Mouse (Mus musculus) forebrain, embryonic 15.5 days (tissue): ENCODE results near the gene Mettl7b. TPM values are rescaled to one million over a fixed set of nuclear protein-coding genes. Genes with fewer than 3 reads are reported as not detected.

Experiments used
- ATAC-seq: fragments of 200-750 bp; cut with Nextera tagmentation; replicated peaks from 2 replicates; pipeline ENCODE4 v1.8.0; 2017; ENCODE audit warnings: mild to moderate bottlenecking, moderate TSS enrichment, moderate library complexity
- H3K27ac ChIP-seq: fragments of 300-500 bp; sonication (generic); replicated peaks from 2 replicates; pipeline ENCODE4 v1.5.1; 2015; ENCODE audit warnings: mild to moderate bottlenecking, inconsistent platforms
- H3K27me3 ChIP-seq: fragments of 300-500 bp; sonication (generic); 2 replicates; pipeline ENCODE4 v1.6.1; 2015; ENCODE audit warnings: inconsistent platforms
- H3K36me3 ChIP-seq: fragments of 300-500 bp; sonication (generic); 2 replicates; pipeline ENCODE4 v1.6.1; 2015; ENCODE audit warnings: mild to moderate bottlenecking, inconsistent platforms
- H3K4me1 ChIP-seq: fragments of 300-500 bp; sonication (generic); 2 replicates; pipeline ENCODE4 v1.6.1; 2015; ENCODE audit warnings: inconsistent platforms
- H3K4me2 ChIP-seq: fragments of 300-500 bp; sonication (generic); replicated peaks from 2 replicates; pipeline ENCODE4 v1.6.1; 2015; ENCODE audit warnings: mild to moderate bottlenecking, inconsistent platforms
- H3K4me3 ChIP-seq: fragments of 300-500 bp; sonication (generic); 2 replicates; pipeline ENCODE4 v1.5.1; 2015; ENCODE audit warnings: mild to moderate bottlenecking, inconsistent platforms
- H3K9ac ChIP-seq: fragments of 300-500 bp; sonication (generic); replicated peaks from 2 replicates; pipeline ENCODE4 v1.6.1; 2015; ENCODE audit warnings: mild to moderate bottlenecking, inconsistent platforms
- H3K9me3 ChIP-seq: fragments of 300-500 bp; sonication (generic); 2 replicates; pipeline ENCODE4 v1.6.1; 2016; ENCODE audit warnings: inconsistent platforms
- WGBS: fragments of 180-500 bp; shearing (Covaris S2); methylation state at CpG from one replicate; pipeline ENCODE4 v1.1.7; 2015; ENCODE audit warnings: mixed read lengths; 5-methylcytosine and 5-hydroxymethylcytosine counted together
- polyA plus RNA-seq: library from polyadenylated mRNA; unstranded; fragments of >200 nt; fragmentation: Nextera tagmentation; extraction: Ambion mirVana; gene quantifications from 2 replicates; pipeline ENCODE4 v1.2.1, GENCODE M21; 2015

Gene Mettl7b
- polyA plus RNA-seq, 1 experiment from 2014 or later, result not detected

DNA sequence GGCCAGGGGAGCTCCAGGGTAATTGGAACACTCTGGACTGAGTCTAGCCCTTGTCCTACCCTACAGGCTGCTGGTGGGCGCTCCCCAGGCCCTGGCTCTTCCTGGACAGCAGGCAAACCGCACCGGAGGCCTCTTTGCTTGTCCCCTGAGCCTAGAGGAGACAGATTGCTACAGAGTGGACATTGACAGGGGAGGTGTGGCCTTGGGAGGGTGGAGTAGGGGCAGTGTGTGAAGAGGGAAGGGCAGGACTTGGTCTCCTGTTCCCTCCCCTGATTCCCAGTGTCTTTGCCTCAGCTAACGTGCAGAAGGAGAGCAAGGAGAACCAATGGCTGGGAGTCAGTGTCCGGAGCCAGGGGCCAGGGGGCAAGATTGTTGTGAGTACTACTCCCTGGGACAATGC, 21.8 kb downstream of the Mettl7b start:
- ATAC-seq, result no peak
- WGBS, result 77% methylated on average over 5 of the region's 5 CpGs
- H3K4me2 ChIP-seq, result no peak overlapping the region

DNA sequence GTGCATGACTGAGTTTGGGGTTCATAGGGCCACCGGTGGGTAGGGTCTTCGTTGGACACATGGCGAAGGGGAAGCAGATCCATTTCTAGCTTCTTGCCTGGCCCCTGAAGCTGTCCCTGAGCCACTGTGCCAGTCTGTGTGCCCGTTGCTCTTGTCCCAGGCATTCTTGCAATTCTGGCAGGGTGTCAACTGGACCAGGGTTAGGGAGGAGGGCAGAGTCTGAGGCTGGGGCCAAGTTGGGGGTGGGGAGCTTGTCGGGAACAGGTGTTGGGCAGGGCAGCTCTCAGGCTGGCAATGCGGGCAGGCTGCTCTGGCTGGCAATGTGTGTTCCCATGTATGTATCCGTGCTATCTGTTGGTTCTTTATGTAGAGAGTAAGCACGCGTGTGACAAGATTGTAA, 22.3 kb downstream of the Mettl7b start:
- H3K36me3 ChIP-seq, result no peaks in the 10 kb centered on the region
- H3K27me3 ChIP-seq, result peaks cover 25% of the 10 kb centered on the region
- peaks cover 10% of the 10 kb centered on the region for H3K4me1 ChIP-seq
- H3K9ac ChIP-seq, result no peak overlapping the region
- no peak overlapping the region for H3K4me3 ChIP-seq
- WGBS, result 73% methylated on average over 9 of the region's 9 CpGs
- no peaks in the 10 kb centered on the region for H3K9me3 ChIP-seq
- no peak overlapping the region for H3K27ac ChIP-seq
- no peak overlapping the region for H3K4me2 ChIP-seq
- no peak for ATAC-seq

More for the DNA sequence above, 21.8 kb downstream of the Mettl7b start:
- Histone ChIP-seq H3K4me1 (peaks cover 4% of the 10 kb centered on the region), H3K27me3 (peaks cover 20% of the 10 kb centered on the region), H3K4me3 (no peak overlapping the region), H3K9ac (no peak overlapping the region), H3K36me3 (no peaks in the 10 kb centered on the region), H3K9me3 (no peaks in the 10 kb centered on the region), H3K27ac (no peak overlapping the region)

DNA sequence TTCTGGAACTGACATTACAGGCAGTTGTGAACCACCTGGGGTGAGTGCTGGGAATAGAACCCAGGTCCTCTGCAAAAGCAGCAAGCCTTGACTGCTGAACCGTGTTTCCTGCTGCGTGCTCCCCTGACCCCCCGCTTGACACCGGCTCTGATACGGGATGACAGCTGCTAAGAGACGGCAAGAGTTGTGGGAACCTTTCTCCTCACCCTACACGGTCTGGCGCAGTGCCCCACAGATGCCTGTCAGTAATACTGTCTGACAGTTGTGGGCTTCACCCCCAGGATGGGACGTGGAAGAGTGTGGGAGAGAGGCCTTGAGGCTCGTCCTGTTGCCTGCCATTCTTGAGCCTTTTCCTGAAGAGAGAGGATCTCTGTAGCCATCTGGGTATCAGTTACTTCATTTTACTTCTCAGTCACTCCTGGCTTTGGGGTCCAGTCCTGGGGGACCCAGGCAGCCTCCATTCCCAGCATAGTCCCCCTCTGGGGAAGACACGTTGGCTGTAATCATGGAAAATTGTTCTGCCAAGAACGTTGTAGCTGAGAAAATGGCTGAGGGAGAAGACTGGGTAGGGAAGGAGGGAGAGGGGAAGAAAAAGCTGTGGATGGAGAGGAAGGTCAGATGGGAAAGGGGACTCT, 22.9 kb downstream of the Mettl7b start:
- no peak overlapping the region for H3K27ac ChIP-seq
- H3K4me1 ChIP-seq, result peaks cover 14% of the 10 kb centered on the region
- WGBS, result 76% methylated on average over 12 of the region's 12 CpGs
- no peak for ATAC-seq
- no peaks in the 10 kb centered on the region for H3K36me3 ChIP-seq
- no peak overlapping the region for H3K4me2 ChIP-seq
- H3K9ac ChIP-seq, result no peak overlapping the region
- peaks cover 31% of the 10 kb centered on the region for H3K27me3 ChIP-seq
- no peaks in the 10 kb centered on the region for H3K9me3 ChIP-seq
- H3K4me3 ChIP-seq, result no peak overlapping the region

DNA sequence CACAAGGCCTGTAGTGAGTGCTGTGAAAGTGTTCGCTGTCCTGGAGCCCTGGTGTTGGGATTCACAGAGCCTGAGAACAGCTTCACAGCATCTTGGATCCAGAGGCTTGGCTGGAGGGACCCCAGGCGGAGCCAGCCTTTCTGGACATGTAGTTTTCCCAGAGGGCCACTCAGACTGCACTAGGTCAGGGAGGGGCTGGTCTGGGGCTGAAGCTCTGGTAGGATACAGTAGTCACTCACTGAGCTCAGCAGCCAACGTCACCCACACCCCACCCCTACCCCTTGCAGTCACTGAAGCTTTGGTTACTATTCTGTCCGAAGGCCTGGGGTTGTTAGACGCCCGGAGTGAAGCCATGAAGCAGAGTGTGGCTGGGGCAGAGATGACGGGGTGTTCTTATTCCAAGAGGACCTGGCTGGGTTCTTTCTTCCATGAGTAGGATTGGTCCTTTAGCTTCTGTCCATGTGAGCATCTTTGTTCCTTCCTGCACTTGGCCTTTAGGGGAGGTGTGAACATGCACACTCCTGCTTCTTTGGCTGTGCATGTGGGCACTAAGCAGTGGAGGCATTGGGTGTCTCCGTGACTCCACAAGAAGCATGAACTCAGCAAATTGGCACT, 24.9 kb downstream of the Mettl7b start:
- H3K9me3 ChIP-seq, result no peaks in the 10 kb centered on the region
- no peak overlapping the region for H3K9ac ChIP-seq
- H3K4me2 ChIP-seq, result no peak overlapping the region
- H3K4me3 ChIP-seq, result no peak overlapping the region
- H3K27ac ChIP-seq, result no peak overlapping the region
- H3K36me3 ChIP-seq, result no peaks in the 10 kb centered on the region
- H3K4me1 ChIP-seq, result peaks cover 14% of the 10 kb centered on the region
- no peak for ATAC-seq
- WGBS, result 71% methylated on average over 8 of the region's 8 CpGs
- peaks cover 51% of the 10 kb centered on the region for H3K27me3 ChIP-seq

DNA sequence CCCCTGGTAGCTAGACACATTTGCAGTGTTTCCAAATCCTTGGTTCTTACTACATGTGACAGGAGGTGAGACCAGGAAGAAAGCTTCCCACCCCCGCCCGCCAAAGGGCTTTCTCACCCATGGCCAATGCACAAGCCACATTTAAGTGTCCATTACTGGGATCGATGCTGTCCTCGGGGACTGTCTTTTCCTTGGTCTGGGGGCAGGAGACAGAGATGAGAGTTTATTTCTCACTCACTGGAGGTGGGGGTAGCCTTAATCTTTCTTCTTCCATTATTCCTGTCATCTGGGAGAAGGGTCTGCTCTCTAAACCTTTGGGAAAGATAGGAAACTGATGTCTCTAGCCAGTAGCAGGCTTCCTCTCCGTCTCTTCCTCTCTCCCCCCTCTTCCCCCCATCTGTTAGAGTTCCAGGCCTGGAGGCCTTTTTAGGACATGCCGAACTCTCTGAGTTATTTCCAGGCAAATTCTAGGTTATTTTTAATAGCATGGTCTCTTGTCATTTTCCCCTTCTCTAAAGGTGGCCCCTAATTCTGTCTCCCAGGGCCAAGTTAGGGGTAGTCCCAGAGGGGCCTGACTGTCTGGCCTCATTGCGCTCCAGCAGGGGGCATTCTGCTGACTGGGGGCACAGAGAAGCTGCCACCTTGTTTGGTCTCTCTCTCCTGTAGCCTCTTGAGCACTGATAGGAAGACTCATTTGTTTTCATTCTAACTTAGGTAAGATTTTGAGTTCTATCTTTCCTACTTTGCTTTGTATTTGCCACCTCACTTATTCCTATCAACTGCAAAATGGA, 25.6 kb downstream of the Mettl7b start:
- H3K4me3 ChIP-seq, result no peak overlapping the region
- no peaks in the 10 kb centered on the region for H3K9me3 ChIP-seq
- no peak overlapping the region for H3K4me2 ChIP-seq
- H3K9ac ChIP-seq, result no peak overlapping the region
- no peak for ATAC-seq
- peaks cover 53% of the 10 kb centered on the region for H3K27me3 ChIP-seq
- no peak overlapping the region for H3K27ac ChIP-seq
- H3K36me3 ChIP-seq, result no peaks in the 10 kb centered on the region
- 69% methylated on average over 7 of the region's 7 CpGs for WGBS
- peaks cover 14% of the 10 kb centered on the region for H3K4me1 ChIP-seq

DNA sequence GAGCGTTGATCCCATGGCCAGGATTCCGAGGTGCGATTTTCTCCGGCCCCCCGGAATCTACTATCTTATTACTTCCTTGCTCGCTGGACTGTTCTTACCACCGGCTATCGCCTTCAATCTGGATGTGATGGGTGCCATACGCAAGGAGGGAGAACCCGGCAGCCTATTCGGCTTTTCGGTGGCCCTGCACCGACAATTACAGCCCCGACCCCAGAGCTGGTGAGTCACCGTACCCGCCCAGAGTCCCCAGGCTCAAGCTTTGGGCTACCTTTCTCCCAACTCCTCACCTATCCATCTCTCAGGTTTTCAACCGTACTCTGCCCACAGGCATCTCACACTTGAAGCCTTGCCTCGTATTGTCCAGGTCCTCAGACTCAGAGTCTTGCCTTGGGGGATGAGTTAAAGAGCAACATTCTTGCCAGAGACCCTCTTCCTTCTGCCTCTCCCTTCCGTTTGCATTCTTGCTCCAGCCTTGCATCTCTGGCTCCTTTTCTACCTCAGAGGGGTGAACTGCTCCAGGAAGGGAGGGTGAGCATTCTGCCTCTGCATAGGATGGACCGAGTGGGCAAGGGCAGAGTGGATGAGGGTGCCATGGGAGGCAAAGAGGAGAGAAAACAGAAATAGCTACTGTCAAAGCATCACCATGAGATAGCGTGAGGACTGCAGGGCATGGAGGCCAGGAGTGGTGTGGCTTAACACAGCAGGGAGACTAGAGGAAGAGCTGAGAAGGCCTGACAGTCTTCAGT, 26.6 kb downstream of the Mettl7b start:
- 2% methylated on average over 21 of the region's 21 CpGs for WGBS
- H3K9ac ChIP-seq, result peak overlapping the region; percentile 38
- no peak for ATAC-seq
- H3K9me3 ChIP-seq, result no peaks in the 10 kb centered on the region
- peak overlapping the region; percentile 86 for H3K4me2 ChIP-seq
- peaks cover 20% of the 10 kb centered on the region for H3K4me1 ChIP-seq
- H3K27ac ChIP-seq, result no peak overlapping the region
- no peaks in the 10 kb centered on the region for H3K36me3 ChIP-seq
- H3K4me3 ChIP-seq, result peak overlapping the region; percentile 46
- peaks cover 54% of the 10 kb centered on the region for H3K27me3 ChIP-seq

DNA sequence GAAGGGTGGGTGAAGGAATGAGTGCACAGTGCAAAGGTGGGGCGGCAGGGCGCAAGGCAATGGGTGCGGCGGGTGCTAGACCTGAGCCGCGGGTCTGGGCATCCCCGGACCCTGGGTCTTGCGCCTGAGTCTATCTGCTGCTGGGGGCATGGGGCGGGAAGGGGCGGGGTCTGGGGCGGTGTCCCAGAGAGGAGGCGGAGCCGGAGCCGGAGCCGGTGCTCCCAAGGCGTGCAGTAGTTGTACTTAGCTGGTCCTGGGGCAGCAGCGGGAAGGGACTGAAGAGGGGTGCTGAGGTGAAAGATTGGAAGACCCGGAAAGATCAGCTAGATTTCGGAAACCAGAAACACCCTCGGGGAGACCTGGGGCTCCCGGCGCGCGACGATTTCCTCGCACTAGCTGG, 27.2 kb downstream of the Mettl7b start, which contains the start of gene Itga7:
Gene Itga7, plus strand, starts transcription at position 245 of the 400 bp plus-strand sequence.
- peak within 1 kb of the TSS; percentile 86 for H3K4me2 ChIP-seq
- no peaks in the 10 kb centered on the region for H3K9me3 ChIP-seq
- peaks cover 20% of the 10 kb centered on the region for H3K4me1 ChIP-seq
- no peaks in the 10 kb centered on the region for H3K36me3 ChIP-seq
- peak within 1 kb of the TSS; percentile 46 for H3K4me3 ChIP-seq
- 1% methylated on average over 26 of the region's 26 CpGs for WGBS
- peak within 1 kb of the TSS; percentile 38 for H3K9ac ChIP-seq
- ATAC-seq, result peak; percentile 88
- no peak within 1 kb of the TSS for H3K27ac ChIP-seq
- peaks cover 56% of the 10 kb centered on the region for H3K27me3 ChIP-seq

DNA sequence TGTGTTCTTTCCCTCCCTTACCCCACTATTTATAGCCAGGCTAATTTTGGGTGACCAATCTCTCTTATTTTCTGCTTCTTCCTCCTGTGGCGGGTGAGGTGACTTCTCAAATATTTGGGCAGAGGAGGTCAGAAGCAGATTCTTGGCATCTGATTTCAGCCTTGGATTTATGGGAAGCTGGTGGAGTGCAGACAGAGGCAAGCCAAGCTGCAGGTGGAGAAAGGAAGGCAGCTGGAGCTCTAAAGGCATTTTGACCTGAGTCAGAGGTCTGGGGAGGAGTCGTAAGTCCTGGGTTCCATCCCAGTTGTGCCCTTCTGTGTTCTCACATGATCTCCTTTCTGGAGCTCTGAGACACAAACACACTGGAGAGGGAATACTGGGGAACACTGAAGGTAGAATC, 29.3 kb downstream of the Mettl7b start:
- ATAC-seq, result no peak
- Histone ChIP-seq H3K36me3 (no peaks in the 10 kb centered on the region), H3K27me3 (peaks cover 59% of the 10 kb centered on the region), H3K9ac (no peak overlapping the region), H3K9me3 (no peaks in the 10 kb centered on the region), H3K4me1 (peaks cover 25% of the 10 kb centered on the region), H3K27ac (no peak overlapping the region), H3K4me2 (no peak overlapping the region), H3K4me3 (no peak overlapping the region)
- WGBS, result 87% methylated on average over 2 of the region's 2 CpGs

DNA sequence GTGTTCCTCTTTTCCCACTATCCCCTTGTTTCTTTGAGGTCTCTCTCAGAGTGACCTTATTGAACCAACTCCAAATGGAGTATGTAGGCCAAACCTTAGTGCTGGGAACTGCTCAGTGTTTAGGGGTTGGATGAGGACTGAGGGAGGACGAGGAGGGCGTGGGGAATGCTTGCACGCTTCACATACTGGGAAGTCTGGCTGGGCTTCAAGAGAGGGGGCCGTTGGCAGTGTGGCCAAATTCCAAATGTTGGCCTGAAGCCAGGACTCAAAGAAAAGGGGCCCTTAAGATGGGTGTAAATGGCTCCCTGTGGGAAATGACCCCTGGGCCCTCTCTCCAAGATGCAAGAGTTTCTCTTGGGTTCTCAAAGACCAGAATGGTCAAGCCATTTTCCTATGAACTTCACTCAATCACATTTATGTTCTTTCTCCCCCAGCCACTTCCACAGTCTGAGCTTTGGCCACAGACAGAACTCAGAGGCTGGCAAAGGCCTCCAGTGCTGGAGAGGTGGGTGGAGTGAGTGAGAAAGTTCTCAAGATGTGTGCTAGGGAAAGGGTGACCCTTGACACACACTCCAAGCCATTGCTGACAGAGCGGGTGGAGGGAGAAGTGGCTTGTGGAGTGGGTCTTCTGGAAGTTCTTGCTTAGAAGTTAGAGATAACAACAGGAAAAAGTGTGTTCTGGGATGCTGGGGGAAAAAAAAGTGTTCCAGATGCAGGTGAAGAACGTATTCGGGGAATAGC, 31.0 kb downstream of the Mettl7b start:
- no peak; the same call in 1 of the 2 replicates for ATAC-seq
- Histone ChIP-seq H3K9ac (no peak overlapping the region), H3K9me3 (no peaks in the 10 kb centered on the region), H3K4me2 (no peak overlapping the region), H3K4me3 (no peak overlapping the region), H3K27ac (no peak overlapping the region), H3K36me3 (no peaks in the 10 kb centered on the region), H3K4me1 (peaks cover 25% of the 10 kb centered on the region), H3K27me3 (peaks cover 50% of the 10 kb centered on the region)
- WGBS, result 54% methylated on average over 7 of the region's 7 CpGs

DNA sequence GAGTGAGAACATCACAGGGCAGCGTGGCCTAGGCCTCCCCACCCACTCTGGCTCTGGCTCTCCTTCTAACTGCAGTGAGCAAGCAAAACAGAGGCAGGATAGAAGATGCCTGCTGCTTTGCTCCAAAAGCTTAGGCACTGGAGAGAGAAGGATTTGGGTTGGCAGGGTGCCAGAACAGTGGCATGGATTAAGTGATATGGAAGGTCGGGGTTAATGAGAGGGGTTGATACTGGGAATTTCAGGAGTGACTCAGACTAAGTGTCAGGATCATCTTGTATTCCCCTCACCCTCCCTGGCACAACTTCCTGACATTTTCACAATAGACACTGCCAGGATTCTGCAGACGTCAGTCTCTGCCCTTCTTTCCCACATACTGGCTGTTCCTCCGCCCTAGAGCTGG, 32.4 kb downstream of the Mettl7b start:
- Histone ChIP-seq H3K4me1 (peaks cover 20% of the 10 kb centered on the region), H3K27ac (no peak overlapping the region), H3K9me3 (no peaks in the 10 kb centered on the region), H3K4me2 (no peak overlapping the region), H3K36me3 (no peaks in the 10 kb centered on the region), H3K9ac (no peak overlapping the region), H3K27me3 (peaks cover 36% of the 10 kb centered on the region), H3K4me3 (no peak overlapping the region)
- ATAC-seq, result no peak
- WGBS, result 8% methylated on average over 4 of the region's 4 CpGs

DNA sequence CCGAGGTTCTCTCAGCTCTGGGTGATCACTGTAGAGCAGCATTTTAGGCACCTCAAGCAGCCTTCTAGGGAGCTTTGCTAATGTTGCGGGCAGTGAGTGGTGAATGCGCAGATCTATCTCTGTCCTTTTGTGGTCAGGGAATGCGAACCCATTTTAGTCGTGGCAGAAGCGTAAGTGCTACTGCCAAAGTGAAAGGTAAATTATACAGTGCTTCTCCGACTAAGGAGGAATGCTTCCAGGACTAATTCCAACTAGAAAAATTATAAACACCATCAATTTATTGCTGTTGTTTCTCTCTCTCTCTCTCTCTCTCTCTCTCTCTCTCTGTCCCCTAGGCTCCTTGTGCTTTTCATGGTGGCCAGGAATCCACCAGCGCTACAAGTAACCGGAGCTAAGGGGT, 36.9 kb downstream of the Mettl7b start, which contains the start of gene Bloc1s1:
Gene Bloc1s1, minus strand, starts transcription at position 101 of the 400 bp plus-strand sequence.
- 0 out of 2 replicates have a peak, but pooled peaks cover 7% of the 10 kb centered on the region for H3K27me3 ChIP-seq
- H3K4me1 ChIP-seq, result peaks cover 22% of the 10 kb centered on the region
- H3K27ac ChIP-seq, result peak within 1 kb of the TSS; percentile 91
- H3K4me2 ChIP-seq, result peak within 1 kb of the TSS; percentile 58
- H3K4me3 ChIP-seq, result peak within 1 kb of the TSS; percentile 58
- H3K36me3 ChIP-seq, result no peaks in the 10 kb centered on the region
- no peaks in the 10 kb centered on the region for H3K9me3 ChIP-seq
- 73% methylated on average over 9 of the region's 9 CpGs for WGBS
- ATAC-seq, result no peak
- H3K9ac ChIP-seq, result peak within 1 kb of the TSS; percentile 63
